Mouse (Mus musculus) megakaryocyte, embryonic 14.5 days (primary cell): ENCODE data around the gene Edc4. TPM values are rescaled to one million over a fixed set of nuclear protein-coding genes. Genes with fewer than 3 reads are reported as not detected.

ENCODE experiments used
- H3K27me3 ChIP-seq: replicated peaks from 2 replicates; pipeline ENCODE3; 2012; ENCODE audit warnings: inconsistent platforms
- H3K36me3 ChIP-seq: replicated peaks from 2 replicates; pipeline ENCODE3; 2012; ENCODE audit warnings: low read length, inconsistent platforms, mixed read lengths
- H3K4me1 ChIP-seq: 2 replicates; pipeline ENCODE4 v1.6.1; 2012; ENCODE audit warnings: inconsistent platforms
- H3K4me3 ChIP-seq: replicated peaks from 2 replicates; pipeline ENCODE3; 2012; ENCODE audit warnings: moderate library complexity, mild to moderate bottlenecking, inconsistent platforms
- H3K9me3 ChIP-seq: 2 replicates; pipeline ENCODE4 v1.6.1; 2012; ENCODE audit warnings: inconsistent platforms
- FLI1 ChIP-seq: IDR thresholded peaks from 2 replicates; pipeline ENCODE4 v1.6.1; 2012; ENCODE audit warnings: low read length, inconsistent platforms, mixed read lengths
- GATA1 ChIP-seq: IDR thresholded peaks from 3 replicates; pipeline ENCODE4 v1.6.1; 2012; ENCODE audit warnings: mixed read lengths, low read length, inconsistent platforms, borderline replicate concordance
- polyA plus RNA-seq: library from polyadenylated mRNA; stranded (reverse); fragments of >175 nt; gene quantifications from 2 replicates; pipeline ENCODE4 v1.2.3, GENCODE M21; 2012; ENCODE audit warnings: low replicate concordance; ENCODE audit not compliant: insufficient read depth

The Edc4 gene
- polyA plus RNA-seq, 1 experiment, result 8.0 TPM

GRCm38 (mm10) chr8:105919390-105919789, 38.7 kb downstream of the Edc4 start:
- Histone ChIP-seq H3K9me3 (no peaks in the 10 kb centered on the region), H3K4me3 (no peak overlapping the region), H3K4me1 (peaks cover 70% of the 10 kb centered on the region), H3K27me3 (no peaks in the 10 kb centered on the region), H3K36me3 (peaks cover 68% of the 10 kb centered on the region)
- TF ChIP-seq GATA1 (no peak), FLI1 (no peak)

DNA sequence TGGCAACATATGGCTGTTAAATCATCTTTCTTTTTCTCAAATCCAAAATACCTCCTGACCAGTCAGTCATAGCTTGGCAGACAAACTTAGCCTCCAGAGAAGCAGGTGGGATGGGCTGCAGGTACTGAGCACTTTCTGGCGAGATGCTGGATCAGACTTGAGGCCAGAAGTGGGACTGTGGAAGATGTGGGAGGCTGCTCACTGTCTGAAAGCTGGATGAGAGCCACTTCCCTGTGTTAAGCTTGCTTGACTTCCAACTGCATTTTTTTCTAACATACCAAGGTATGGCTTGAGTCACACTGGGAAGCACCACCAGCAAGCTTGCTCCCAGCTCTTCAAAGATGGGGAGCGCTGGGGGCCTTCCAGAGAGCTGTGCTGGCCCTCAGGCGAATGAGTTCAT, 44.4 kb downstream of the Edc4 start:
- Histone ChIP-seq H3K4me3 (no peak overlapping the region), H3K9me3 (no peaks in the 10 kb centered on the region), H3K4me1 (peaks cover 52% of the 10 kb centered on the region), H3K27me3 (no peaks in the 10 kb centered on the region), H3K36me3 (peaks cover 73% of the 10 kb centered on the region)
- TF ChIP-seq FLI1 (no peak), GATA1 (no peak)

DNA sequence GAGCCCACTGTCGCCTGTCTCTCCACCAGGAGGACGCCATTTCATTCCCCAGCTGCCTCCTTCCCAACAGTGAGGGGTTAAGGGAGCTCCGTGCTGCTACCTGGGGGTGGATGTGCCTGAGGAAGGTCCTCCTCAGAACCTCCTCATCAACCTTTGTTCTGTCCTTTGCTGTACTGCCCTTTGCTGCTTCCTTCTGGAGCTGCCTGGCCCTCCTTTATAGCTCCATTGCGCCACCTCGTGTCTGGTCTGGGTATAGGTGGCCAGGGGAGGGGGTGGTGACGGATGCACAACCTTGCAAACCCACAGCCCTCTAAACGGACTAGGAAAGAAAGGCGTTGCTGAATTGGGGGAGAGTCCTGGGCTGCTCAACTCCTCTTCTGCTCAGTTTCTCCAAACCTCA, 49.9 kb downstream of the Edc4 start:
- Histone ChIP-seq H3K9me3 (no peaks in the 10 kb centered on the region), H3K4me3 (no peak overlapping the region), H3K27me3 (no peaks in the 10 kb centered on the region), H3K4me1 (peaks cover 47% of the 10 kb centered on the region), H3K36me3 (peaks cover 91% of the 10 kb centered on the region)
- no peak for TF ChIP-seq GATA1
- no peak for TF ChIP-seq FLI1

DNA sequence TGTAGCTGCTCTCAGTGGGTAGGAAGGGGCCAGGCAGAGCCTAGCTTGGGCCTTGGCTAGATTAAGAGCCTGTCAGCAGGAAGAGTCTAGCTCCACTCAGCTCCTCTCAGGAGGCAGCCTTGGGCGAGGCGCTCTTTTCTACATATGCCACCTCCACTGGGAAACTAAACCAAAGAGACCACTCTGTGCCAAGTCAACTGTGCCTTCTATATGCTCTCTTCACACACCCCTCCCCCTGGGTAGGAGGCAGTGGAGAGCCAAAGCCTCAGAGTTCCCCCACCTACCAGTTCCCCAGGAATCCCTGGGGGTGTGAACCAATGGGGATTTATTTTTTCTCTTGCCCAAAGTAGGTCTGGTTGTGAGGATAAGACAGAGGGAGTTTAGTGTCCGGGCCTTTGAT, 50.6 kb downstream of the Edc4 start:
- TF ChIP-seq FLI1 (no peak), GATA1 (no peak)
- no peaks in the 10 kb centered on the region for H3K27me3 ChIP-seq
- H3K4me1 ChIP-seq, result peaks cover 54% of the 10 kb centered on the region
- H3K4me3 ChIP-seq, result no peak overlapping the region
- H3K9me3 ChIP-seq, result no peaks in the 10 kb centered on the region
- H3K36me3 ChIP-seq, result peaks cover 91% of the 10 kb centered on the region

DNA sequence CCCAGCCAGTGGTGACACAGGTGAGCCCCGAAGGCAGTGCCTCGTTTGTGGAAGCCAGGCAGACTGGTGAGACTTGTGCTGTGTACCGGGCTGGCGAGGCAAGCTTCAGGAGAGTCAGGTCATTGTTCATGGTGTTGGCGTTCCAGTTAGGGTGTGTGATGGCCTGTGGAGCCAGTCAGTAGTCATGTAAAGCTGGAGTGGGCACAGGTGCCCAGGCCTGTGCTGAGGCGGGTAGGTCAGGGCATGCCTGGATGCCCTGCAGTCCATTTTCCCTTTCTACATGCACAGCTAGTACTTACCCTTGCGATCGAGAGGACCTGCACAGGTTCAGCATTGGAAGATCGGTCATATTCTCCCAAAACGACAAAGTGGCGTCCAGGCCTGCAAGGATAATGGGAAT, 51.8 kb downstream of the Edc4 start:
- Histone ChIP-seq H3K4me1 (peaks cover 60% of the 10 kb centered on the region), H3K4me3 (no peak overlapping the region), H3K36me3 (peaks cover 83% of the 10 kb centered on the region), H3K9me3 (no peaks in the 10 kb centered on the region), H3K27me3 (no peaks in the 10 kb centered on the region)
- TF ChIP-seq FLI1 (no peak), GATA1 (no peak)

DNA sequence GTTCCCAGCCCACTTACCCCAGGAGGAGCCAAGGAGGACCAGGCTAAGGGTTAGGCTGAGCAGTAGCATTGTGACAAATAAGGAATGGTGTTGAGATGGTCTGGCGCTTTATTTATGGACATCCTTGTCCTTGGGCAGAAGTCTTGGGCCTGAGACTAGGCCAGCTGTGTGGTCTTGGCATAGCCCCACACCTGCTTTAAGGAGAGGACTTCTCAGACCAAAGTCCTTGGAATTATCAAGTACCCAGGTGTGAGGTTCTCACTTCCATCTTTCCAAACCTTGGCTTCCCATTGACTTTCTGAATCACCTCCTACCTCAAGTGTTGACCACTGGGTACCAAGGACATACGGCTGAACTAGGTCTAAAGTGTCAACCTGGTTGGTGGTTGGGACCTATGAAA, 53.1 kb downstream of the Edc4 start, which contains the start of gene Ctrl:
Gene Ctrl (minus strand): TSS at position 101 of the 400 bp plus-strand sequence.
- Histone ChIP-seq H3K36me3 (peaks cover 76% of the 10 kb centered on the region), H3K4me1 (peaks cover 68% of the 10 kb centered on the region)
- TF ChIP-seq FLI1 (no peak), GATA1 (no peak)

GRCm38 (mm10) chr8:105935105-105935504, 54.4 kb downstream of the Edc4 start:
- H3K27me3 ChIP-seq, result no peaks in the 10 kb centered on the region
- peaks cover 78% of the 10 kb centered on the region for H3K4me1 ChIP-seq
- H3K9me3 ChIP-seq, result no peaks in the 10 kb centered on the region
- peak overlapping the region; percentile 60 for H3K4me3 ChIP-seq
- TF ChIP-seq GATA1 (no peak), FLI1 (no peak)
- peaks cover 63% of the 10 kb centered on the region for H3K36me3 ChIP-seq

More for the DNA sequence above, 53.1 kb downstream of the Edc4 start, which contains the start of gene Ctrl:
- no peaks in the 10 kb centered on the region for H3K27me3 ChIP-seq
- H3K9me3 ChIP-seq, result no peaks in the 10 kb centered on the region
- no peak within 1 kb of the TSS for H3K4me3 ChIP-seq

DNA sequence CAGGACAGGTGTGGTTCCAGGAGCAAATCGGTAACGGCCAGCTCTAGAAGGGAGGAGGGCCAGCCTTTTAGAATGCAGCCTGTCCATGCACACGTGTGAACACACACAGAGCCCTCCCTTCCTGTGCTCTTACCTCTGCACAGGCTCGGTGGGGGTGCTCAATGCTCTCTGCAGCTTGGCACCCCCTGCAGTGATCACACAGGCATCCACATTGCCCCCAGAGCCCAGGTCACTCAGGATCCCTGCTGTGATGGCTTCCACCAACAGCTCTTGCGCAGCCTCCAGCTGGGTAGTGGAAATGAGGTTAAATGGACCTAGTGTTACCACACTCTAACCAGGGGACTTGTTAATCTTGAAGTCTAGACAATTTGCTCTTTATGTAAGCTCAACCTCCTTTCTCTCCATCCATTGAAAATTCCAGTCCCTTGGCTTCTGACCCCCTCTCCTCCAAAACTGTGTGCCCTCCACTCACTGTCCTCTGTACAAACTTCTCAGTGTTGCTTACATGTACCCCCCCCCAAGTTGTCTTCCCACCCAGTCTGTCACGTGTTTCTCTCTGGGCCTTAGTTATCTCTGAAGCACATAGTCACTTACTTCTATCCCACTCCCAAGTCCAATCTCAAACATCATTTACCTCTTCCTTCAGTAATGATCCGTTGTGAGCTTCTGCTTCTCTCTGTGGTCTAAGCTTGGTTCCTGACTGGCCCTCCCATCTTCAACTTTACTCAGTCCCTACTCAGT, 55.4 kb downstream of the Edc4 start:
- Histone ChIP-seq H3K4me1 (peaks cover 70% of the 10 kb centered on the region), H3K27me3 (no peaks in the 10 kb centered on the region), H3K9me3 (no peaks in the 10 kb centered on the region), H3K36me3 (peaks cover 54% of the 10 kb centered on the region), H3K4me3 (peak overlapping the region; percentile 100)
- TF ChIP-seq FLI1, result no peak
- TF ChIP-seq GATA1, result no peak

DNA sequence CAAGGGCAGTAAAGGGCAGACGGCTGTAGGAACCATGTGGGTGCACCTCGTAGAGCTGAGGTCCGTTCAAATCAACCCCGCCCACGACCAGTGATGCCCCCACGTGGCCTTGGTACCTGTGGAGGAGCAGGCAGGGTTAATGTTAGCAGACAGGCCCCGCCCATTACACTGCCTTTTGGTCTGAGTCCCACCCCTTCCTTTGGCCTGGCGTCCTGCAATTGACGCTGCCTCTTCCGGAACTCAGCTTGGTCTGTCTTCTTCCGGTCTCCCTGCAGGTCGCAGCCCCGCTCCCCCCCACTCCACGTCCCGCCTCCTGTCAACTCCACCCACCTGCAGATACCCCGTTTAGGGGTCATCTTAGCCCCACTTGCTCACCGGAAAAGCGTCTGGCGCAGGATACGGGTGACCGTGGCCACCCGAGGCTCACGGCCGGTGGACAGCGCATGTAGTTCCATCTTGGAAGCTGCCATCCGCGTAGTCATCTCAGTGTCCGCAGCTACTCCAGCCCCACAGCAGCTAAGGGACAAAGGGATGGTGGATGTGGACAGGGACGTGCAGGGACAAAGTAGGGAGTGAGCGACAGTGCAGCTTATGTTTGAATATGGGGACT, 56.3 kb downstream of the Edc4 start:
- Histone ChIP-seq H3K4me3 (peak overlapping the region; percentile 100), H3K27me3 (no peaks in the 10 kb centered on the region), H3K36me3 (peaks cover 49% of the 10 kb centered on the region), H3K9me3 (no peaks in the 10 kb centered on the region), H3K4me1 (peaks cover 67% of the 10 kb centered on the region)
- TF ChIP-seq FLI1, result no peak
- TF ChIP-seq GATA1, result no peak

DNA sequence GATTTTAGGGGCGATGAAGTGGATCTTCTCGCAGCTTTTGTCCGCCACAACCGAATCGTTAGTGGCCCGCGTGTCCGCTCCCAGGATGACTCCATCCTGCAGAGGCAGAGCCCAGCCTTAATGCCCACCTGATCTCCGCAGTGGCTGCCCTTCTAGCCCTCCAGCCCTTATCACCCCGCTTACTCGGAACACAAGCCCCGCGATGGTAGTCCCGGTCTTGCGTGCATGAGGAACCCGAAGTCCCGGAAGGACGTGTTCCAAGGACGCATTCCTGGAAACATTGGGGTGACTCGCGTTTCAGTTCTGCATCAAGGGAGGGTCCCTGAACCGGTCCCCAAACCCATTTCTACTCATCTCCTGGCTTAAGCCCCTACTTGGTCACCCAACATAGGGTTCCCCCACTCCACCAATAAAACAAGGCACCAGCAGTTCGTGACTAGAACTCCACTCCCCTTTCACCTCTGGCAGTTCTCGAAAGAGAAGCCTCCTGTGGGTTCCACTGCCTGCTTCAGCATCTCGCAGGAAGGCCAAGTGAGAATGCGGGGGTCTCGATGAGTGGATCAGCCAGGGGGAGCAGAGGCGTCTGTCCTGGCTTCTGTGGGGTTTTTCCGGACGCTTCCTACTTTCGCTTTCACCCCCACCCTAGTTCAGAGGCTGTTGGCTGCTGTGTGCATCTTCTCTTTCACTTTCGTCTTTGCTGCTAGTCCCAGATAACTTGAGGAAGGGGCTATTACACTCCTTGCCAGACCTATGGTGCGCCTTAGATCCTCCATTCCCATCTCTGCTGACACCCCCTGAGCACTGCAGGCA, 57.0 kb downstream of the Edc4 start:
- Histone ChIP-seq H3K27me3 (no peaks in the 10 kb centered on the region), H3K36me3 (peaks cover 45% of the 10 kb centered on the region), H3K4me1 (peaks cover 64% of the 10 kb centered on the region), H3K9me3 (no peaks in the 10 kb centered on the region), H3K4me3 (peak overlapping the region; percentile 100)
- TF ChIP-seq FLI1 (no peak), GATA1 (no peak)
